Mouse (Mus musculus): ENCODE results near the gene Retreg3.

Gene Retreg3

GRCm38 (mm10) chr11:101051617-101052016 is 68.1 kb downstream of the Retreg3 start:
- no peak for DNase-seq (ENCODE audit: low spot score)

- no peak for DNase-seq (ENCODE audit: low spot score)
Measured at GRCm38 (mm10) chr11:101051051-101051493, 68.6 kb downstream of the Retreg3 start.

- no peak for DNase-seq (ENCODE audit: low spot score)
Measured at GRCm38 (mm10) chr11:101050359-101050758, 69.3 kb downstream of the Retreg3 start.

GRCm38 (mm10) chr11:101047502-101047901 is 72.2 kb downstream of the Retreg3 start:
- DNase-seq (ENCODE audit: low spot score): no peak

GRCm38 (mm10) chr11:101046440-101046839 is 73.3 kb downstream of the Retreg3 start:
- no peak for DNase-seq (ENCODE audit: low spot score)
